Mouse (Mus musculus) erythroblast, embryonic 14.5 days (primary cell): Measurements from ENCODE around the gene Ano10.

Experiments used
- GATA1 ChIP-seq: IDR thresholded peaks from 2 replicates; pipeline ENCODE4 v1.6.1; 2012; ENCODE audit warnings: low read length, inconsistent platforms, mixed read lengths
- TAL1 ChIP-seq: IDR thresholded peaks from 3 replicates; pipeline ENCODE4 v1.6.1; 2012; ENCODE audit warnings: low read length, inconsistent platforms, mixed read lengths

GRCm38 (mm10) chr9:122240629-122241199, 53.5 kb downstream of the Ano10 start:
- TF ChIP-seq TAL1: no peak
- no peak for TF ChIP-seq GATA1
